Mouse (Mus musculus): ENCODE measurements around the gene Cdk5r2. TPM values are rescaled to one million over a fixed set of nuclear protein-coding genes. Genes with fewer than 3 reads are reported as not detected.

Gene Cdk5r2
- total RNA-seq (2012; rRNA removed) = 0.04 TPM in 1 of 2 replicates, not detected in the other
- total RNA-seq (2014; rRNA removed) = not detected in 2 replicates
- 0.23 and 0.24 TPM in 2 replicates for polyA plus RNA-seq (2012; ENCODE audit: insufficient read length, low read depth)

DNA sequence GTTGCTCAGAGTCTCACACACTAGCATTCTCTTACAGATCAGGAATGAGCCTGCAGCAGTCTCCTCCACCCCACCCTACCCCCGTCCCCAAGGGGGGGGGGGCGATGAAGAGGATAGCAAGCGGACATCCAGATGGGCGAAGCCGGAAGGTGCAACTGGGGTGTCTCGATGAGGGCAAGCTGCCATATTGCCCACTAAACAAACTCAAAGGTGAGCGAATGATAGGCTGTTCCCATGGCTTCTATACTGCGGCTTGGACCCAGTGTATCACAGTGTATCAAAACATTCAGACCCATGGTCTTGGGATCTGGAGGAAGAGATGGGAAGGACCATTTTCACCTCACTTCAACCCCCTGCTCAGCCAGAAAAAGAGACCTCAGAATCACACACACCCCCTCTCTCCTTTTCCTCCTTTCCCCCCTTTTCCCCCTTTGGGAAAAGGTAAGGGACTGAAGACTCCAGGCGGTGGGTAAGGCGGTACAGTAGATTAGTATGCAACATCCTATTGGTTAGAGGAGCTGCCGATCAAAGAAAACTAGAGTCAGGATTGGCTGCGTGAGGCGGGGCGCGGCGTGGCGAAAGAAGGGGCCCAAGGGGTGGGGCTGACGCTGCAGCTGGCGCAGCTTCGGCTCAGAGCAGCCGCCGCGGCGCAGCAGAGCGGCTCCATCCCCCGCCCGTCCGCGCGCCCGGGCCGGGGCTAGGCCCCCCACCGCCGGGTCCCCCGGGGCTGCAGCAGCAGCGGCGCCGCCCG is at the start of gene Cdk5r2:
Cdk5r2 (plus strand) TSS at position 629 of the 751 bp plus-strand sequence.
- H3K27ac ChIP-seq (ENCODE audit: insufficient read depth, low read depth) = no peak within 1 kb of the TSS
- H3K79me2 ChIP-seq (replicated peaks; ENCODE audit: control insufficient read depth, extremely low read depth, insufficient read depth, poor library complexity, severe bottlenecking) = no peaks in the 10 kb centered on the region
- H3K4me1 ChIP-seq (ENCODE audit: control insufficient read depth in 1 of 2, insufficient read depth in 2 of 2) = peaks cover 6 to 49% of the 10 kb centered on the region in 2 experiments; a peak in 3 of 4 replicates
- peaks cover 5% of the 10 kb centered on the region for H3K27me3 ChIP-seq (replicated peaks)
- H3K9ac ChIP-seq (ENCODE audit: insufficient read depth, low read depth) = peak within 1 kb of the TSS; percentile 41; the same call in 1 of the 2 replicates
- peak; percentile 87 for DNase-seq (ENCODE audit: extremely low read depth)
- TF ChIP-seq SIN3A (IDR thresholded peaks at IDR 0.05; ENCODE audit: low read length) (no peak), ETS1 (conservative IDR thresholded peaks at IDR 0.05; ENCODE audit: low read depth, low read length) (no peak), JUN (IDR thresholded peaks at IDR 0.05; ENCODE audit: insufficient read depth, low read depth, low read length) (no peak), MAZ (IDR thresholded peaks at IDR 0.05; ENCODE audit: low read depth, low read length) (peak; percentile 49; the same call in 1 of the 2 replicates), MEF2A (IDR thresholded peaks at IDR 0.05; ENCODE audit: borderline replicate concordance, low read depth, low read length) (no peak), NRF1 (IDR thresholded peaks at IDR 0.05; ENCODE audit: low read depth, low read length) (peak; percentile 68), JUND (conservative IDR thresholded peaks at IDR 0.05; ENCODE audit: low read depth, low read length) (no peak), MAX (IDR thresholded peaks at IDR 0.05; ENCODE audit: low read length) (no peak), HCFC1 (IDR thresholded peaks at IDR 0.05; ENCODE audit: low read depth, low read length) (0 out of 2 replicates have a peak, but pooled peaks have one; percentile 15), GABPA (IDR thresholded peaks at IDR 0.05; ENCODE audit: insufficient replicate concordance, low read depth, low read length) (no peak), TCF12 (IDR thresholded peaks at IDR 0.05; ENCODE audit: low read depth, low read length) (peak; percentile 36; the same call in 1 of the 2 replicates), TBP (conservative IDR thresholded peaks at IDR 0.05; ENCODE audit: low read depth, low read length) (no peak), CHD1 (IDR thresholded peaks at IDR 0.05; ENCODE audit: low read depth, low read length) (no peak), CTCF (conservative IDR thresholded peaks at IDR 0.05 in 1 of 2, IDR thresholded peaks at IDR 0.05 in 1 of 2; ENCODE audit: low read depth in 2 of 2, low read length in 2 of 2) (no peak), ZKSCAN1 (IDR thresholded peaks at IDR 0.05; ENCODE audit: borderline replicate concordance, low read depth, low read length) (no peak), CHD2 (IDR thresholded peaks at IDR 0.05; ENCODE audit: low read length) (peak; percentile 89), MXI1 (IDR thresholded peaks at IDR 0.05; ENCODE audit: low read depth, low read length) (no peak)
- H3K4me2 ChIP-seq (ENCODE audit: insufficient read depth, low read depth, poor library complexity, severe bottlenecking) = peak within 1 kb of the TSS; percentile 67
- peak within 1 kb of the TSS; percentile 24 to 51 (median 47) for H3K4me3 ChIP-seq (replicated peaks in 1 of 3; ENCODE audit: low read depth in 2 of 3, low read length in 2 of 3, poor library complexity in 1 of 3)
- H3K9me3 ChIP-seq (replicated peaks; ENCODE audit: low read length) = peaks cover 14% of the 10 kb centered on the region
- in situ Hi-C loops (cut with MboI; ENCODE audit: low pct_ligation_motif_present, low pct_unique_long_range_greater_than_20kb, low sequenced_read_pairs) = no loop called here
- no peaks in the 10 kb centered on the region for H3K36me3 ChIP-seq (replicated peaks in 1 of 2; ENCODE audit: control insufficient read depth in 1 of 2, insufficient read depth in 1 of 2, low read length in 1 of 2)
- dilution Hi-C loops (cut with MboI; ENCODE audit: extremely low pct_ligation_motif_present, extremely low pct_unique_long_range_greater_than_20kb, low sequenced_read_pairs) = no loop called here

DNA sequence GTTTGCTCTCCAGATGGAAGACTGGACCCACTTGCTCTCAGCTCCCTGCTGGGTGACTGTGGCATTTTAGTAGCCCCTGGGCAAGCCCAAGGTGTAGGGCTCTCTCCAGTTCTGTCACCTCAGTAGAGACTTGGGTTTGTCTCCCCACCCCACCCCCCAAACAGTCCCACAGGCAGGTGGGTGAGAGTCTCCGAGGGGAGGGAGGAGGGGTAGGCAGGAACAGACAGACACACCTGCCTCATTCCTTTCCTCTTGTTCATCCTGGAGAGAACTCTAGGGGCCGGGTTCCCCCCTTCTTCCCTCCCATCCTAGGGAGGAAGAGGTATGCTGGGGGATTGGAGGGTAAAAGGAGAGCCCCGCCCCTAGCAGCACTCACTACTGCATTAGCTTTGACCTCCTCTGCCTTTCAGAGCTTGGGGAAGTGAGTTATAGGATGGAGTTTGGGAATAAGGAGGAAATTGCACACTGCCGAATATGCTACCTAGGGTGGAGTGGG is 49.3 kb upstream of the Cdk5r2 start:
- Histone ChIP-seq H3K4me1 (ENCODE audit: control insufficient read depth in 1 of 2, insufficient read depth in 2 of 2) (peaks cover 29 to 86% of the 10 kb centered on the region in 2 experiments), H3K4me2 (ENCODE audit: insufficient read depth, low read depth, poor library complexity, severe bottlenecking) (0 out of 2 replicates have a peak overlapping the region, but pooled peaks have one; percentile 17), H3K27ac (ENCODE audit: insufficient read depth, low read depth) (peak overlapping the region; percentile 70), H3K9ac (ENCODE audit: insufficient read depth, low read depth) (no peak overlapping the region), H3K9me3 (replicated peaks; ENCODE audit: low read length) (no peaks in the 10 kb centered on the region), H3K79me2 (replicated peaks; ENCODE audit: control insufficient read depth, extremely low read depth, insufficient read depth, poor library complexity, severe bottlenecking) (peaks cover 7% of the 10 kb centered on the region; the same call in 1 of the 2 replicates), H3K27me3 (replicated peaks) (no peaks in the 10 kb centered on the region), H3K36me3 (replicated peaks in 1 of 2; ENCODE audit: control insufficient read depth in 1 of 2, insufficient read depth in 1 of 2, low read length in 1 of 2) (peaks cover 0 to 43% of the 10 kb centered on the region in 2 experiments), H3K4me3 (replicated peaks in 1 of 3; ENCODE audit: low read depth in 2 of 3, low read length in 2 of 3, poor library complexity in 1 of 3) (no peak overlapping the region)
- dilution Hi-C loops (cut with MboI; ENCODE audit: extremely low pct_ligation_motif_present, extremely low pct_unique_long_range_greater_than_20kb, low sequenced_read_pairs) = no loop called here
- in situ Hi-C loops (cut with MboI; ENCODE audit: low pct_ligation_motif_present, low pct_unique_long_range_greater_than_20kb, low sequenced_read_pairs) = loop anchor here (5.0 kb wide), 1 partner anchor 33 kb away; the partner anchor contains the start of gene Wnt6
- no peak for DNase-seq (ENCODE audit: extremely low read depth)
- TF ChIP-seq ETS1 (conservative IDR thresholded peaks at IDR 0.05; ENCODE audit: low read depth, low read length) (no peak), IRF4 (IDR thresholded peaks at IDR 0.05; ENCODE audit: low read depth, low read length) (no peak), USF2 (conservative IDR thresholded peaks at IDR 0.05; ENCODE audit: low read depth, low read length) (no peak), BHLHE40 (IDR thresholded peaks at IDR 0.05; ENCODE audit: low read depth, low read length) (peak; percentile 40; the same call in 1 of the 2 replicates), MAZ (IDR thresholded peaks at IDR 0.05; ENCODE audit: low read depth, low read length) (no peak; the same call in 1 of the 2 replicates), KAT2A (IDR thresholded peaks at IDR 0.05; ENCODE audit: insufficient replicate concordance, low read length) (no peak), PAX5 (IDR thresholded peaks at IDR 0.05; ENCODE audit: low read length) (no peak), UBTF (IDR thresholded peaks at IDR 0.05; ENCODE audit: low read depth, low read length) (no peak), TBP (conservative IDR thresholded peaks at IDR 0.05; ENCODE audit: low read depth, low read length) (no peak), E2F4 (IDR thresholded peaks at IDR 0.05; ENCODE audit: insufficient replicate concordance, low read depth, low read length) (no peak), CHD1 (IDR thresholded peaks at IDR 0.05; ENCODE audit: low read depth, low read length) (no peak), EP300 (IDR thresholded peaks at IDR 0.05; ENCODE audit: low read length) (0 out of 2 replicates have a peak, but pooled peaks have one; percentile 21), TCF12 (IDR thresholded peaks at IDR 0.05; ENCODE audit: low read depth, low read length) (peak; percentile 58; the same call in 1 of the 2 replicates), NELFE (IDR thresholded peaks at IDR 0.05; ENCODE audit: low read depth, low read length) (0 out of 2 replicates have a peak, but pooled peaks have one; percentile 20), GABPA (IDR thresholded peaks at IDR 0.05; ENCODE audit: insufficient replicate concordance, low read depth, low read length) (no peak), JUND (conservative IDR thresholded peaks at IDR 0.05; ENCODE audit: low read depth, low read length) (no peak), USF1 (IDR thresholded peaks at IDR 0.05; ENCODE audit: low read depth, low read length) (no peak), ZMIZ1 (IDR thresholded peaks at IDR 0.05; ENCODE audit: low read depth, low read length) (peak; percentile 60)
